Mouse (Mus musculus) liver, adult 2 months (tissue): ENCODE data around the gene Park7.

Experiments used
- CTCF ChIP-seq: fragments of 200-500 bp; IDR thresholded peaks from 2 replicates; pipeline ENCODE4 v1.5.1; 2011; ENCODE audit warnings: low read depth, low read length, control low read depth
- POLR2A ChIP-seq: fragments of 200-500 bp; IDR thresholded peaks from 2 replicates; pipeline ENCODE4 v1.6.1; 2011; ENCODE audit warnings: low read length, control low read depth; ENCODE audit not compliant: insufficient read depth; ENCODE audit errors: extremely low read depth

DNA sequence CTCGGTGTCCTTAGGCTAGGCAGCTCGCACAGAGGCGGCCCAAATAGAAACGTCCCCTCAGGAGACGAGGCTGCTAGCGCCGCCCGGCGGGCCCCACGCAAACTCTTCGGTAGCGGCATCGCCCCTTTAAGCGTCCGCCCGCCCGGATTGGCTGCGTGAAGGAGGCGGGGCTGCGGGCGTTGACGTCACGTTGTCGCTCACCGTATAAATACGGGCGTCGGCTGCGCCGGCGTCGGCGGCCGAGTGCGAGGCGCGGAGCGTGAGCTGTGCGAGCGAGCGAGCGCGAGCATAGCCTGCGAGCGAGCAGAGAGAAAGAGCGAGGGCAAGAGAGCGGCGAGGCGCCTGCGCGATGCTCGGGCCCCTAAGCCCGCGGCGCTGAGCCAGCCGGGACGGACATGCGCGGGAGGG, 59.4 kb downstream of the Park7 start:
- TF ChIP-seq POLR2A (peak; percentile 100), CTCF (peak; percentile 71)
